Mouse (Mus musculus) heart, postnatal 4 days (tissue): Measurements from ENCODE around the gene Ppt2. TPM values are rescaled to one million over a fixed set of nuclear protein-coding genes. Genes with fewer than 3 reads are reported as not detected.

Source experiments
- DNase-seq: peaks from one replicate; pipeline ENCODE4 v3.0.0; 2021
- total RNA-seq, 2 experiments: library from RNA; stranded (reverse); gene quantifications; 2 replicates each; pipeline ENCODE4 v1.2.3; 2021

Gene Ppt2
- total RNA-seq, 2 experiments from 2014 or later = 37.8 to 41.8 TPM

DNA sequence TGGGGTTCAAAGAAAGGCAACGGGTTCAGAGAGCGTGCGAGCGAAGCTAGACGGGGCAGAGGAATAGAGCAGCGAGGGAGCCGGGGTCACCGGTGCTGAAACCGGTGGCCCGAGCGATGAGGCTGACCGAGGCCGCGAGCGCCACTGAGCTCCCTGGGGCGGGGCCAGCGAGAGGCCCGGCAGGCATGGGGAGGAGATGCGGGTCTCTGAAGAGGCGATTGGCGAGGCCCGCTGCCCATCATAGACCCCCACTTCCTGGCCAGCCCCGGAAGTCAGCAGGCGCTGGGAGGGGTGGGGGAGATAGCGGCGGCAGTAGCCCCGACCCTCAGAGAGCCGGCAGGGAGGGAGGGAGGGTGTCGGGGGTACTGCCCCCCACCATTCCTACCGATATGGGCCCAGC, 22.7 kb downstream of the Ppt2 start:
- DNase-seq = peak; percentile 98

GRCm38 (mm10) chr17:34604511-34605237, 23.6 kb downstream of the Ppt2 start:
- DNase-seq = no peak

- peak; percentile 99 for DNase-seq
These were observed 24.2 kb downstream of the Ppt2 start, which contains the start of gene Agpat1 for GRCm38 (mm10) chr17:34604061-34604508. Gene Agpat1 (plus strand): TSS chr17:34604262.

GRCm38 (mm10) chr17:34603375-34604060, 24.8 kb downstream of the Ppt2 start, which contains the start of gene Rnf5:
Gene Rnf5 (minus strand): TSS chr17:34603690.
- DNase-seq = peak; percentile 100

- no peak for DNase-seq
These were observed 26.5 kb downstream of the Ppt2 start for GRCm38 (mm10) chr17:34601796-34602195.

DNA sequence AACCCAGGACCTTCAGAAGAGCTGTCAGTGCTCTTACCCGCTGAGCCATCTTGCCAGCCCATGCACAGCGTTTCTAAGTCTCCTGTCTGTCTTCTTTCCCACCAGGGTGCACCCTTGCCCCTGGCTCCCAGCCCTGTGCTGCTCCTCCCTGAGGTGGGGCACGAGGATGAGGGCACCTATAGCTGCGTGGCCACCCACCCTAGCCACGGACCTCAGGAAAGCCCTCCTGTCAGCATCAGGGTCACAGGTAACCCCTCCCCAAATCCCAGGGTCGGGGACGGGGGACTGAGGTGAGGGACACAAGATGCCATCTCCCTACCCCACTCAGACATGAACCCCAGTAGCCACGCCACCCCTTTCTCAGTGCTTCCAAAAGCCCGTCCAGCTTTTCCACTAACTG, 28.4 kb downstream of the Ppt2 start:
- DNase-seq = no peak

DNA sequence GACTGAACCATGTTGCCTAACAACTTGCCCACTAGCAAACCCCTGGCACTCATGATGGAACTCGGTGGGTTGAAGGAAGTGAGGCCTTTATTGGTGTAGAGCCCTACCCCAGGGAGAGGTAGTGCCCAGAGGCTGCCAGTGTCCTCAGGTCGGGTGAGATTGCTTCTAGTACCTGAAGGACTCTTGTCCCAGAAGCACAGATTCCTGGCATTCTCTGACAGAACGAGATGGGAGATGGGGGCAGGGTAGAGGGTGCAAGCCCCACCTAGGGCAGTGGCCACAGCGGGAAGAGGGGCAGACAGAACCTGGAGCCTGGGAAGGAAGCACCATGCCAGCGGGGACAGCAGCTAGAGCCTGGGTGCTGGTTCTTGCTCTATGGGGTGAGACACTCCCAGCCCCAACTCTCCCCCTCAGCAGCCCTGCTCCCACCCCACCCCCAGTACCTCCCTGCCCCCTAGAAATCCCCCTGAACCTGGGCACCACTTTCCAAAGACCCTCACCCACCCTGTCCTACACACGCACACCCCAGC, 30.7 kb downstream of the Ppt2 start, which contains the start of gene Ager:
Ager (plus strand) TSS at position 297 of the 530 bp plus-strand sequence.
- DNase-seq = no peak

GRCm38 (mm10) chr17:34596098-34596497, 32.2 kb downstream of the Ppt2 start:
- DNase-seq = no peak

GRCm38 (mm10) chr17:34593752-34594525, 34.4 kb downstream of the Ppt2 start:
- no peak for DNase-seq

- DNase-seq = no peak
These were observed 35.4 kb downstream of the Ppt2 start for GRCm38 (mm10) chr17:34592581-34593549.

DNA sequence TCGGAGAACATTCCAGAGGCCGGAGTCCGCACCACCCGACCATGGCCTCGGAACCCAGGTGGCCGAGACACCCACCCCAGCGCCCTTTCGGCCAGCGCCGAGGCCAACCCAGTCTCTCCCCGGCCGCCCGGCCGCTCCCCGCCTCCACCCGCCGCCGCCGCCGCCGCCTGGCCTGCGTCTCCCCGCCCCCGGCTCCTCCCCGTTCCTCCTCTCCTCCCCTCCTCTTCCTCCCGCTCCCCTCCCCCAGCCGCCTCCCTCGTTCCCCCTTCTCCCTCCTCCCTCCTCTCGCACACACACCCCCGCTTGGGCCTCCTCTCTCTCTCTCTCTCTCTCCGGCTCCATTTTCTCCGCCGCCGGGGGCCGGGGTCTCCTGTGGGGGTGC, 36.3 kb downstream of the Ppt2 start:
- peak; percentile 95 for DNase-seq

GRCm38 (mm10) chr17:34591029-34591993, 37.0 kb downstream of the Ppt2 start, which contains the start of gene Pbx2:
Gene Pbx2 (plus strand): TSS chr17:34591266.
- DNase-seq = no peak

- DNase-seq = no peak
These were observed 37.9 kb downstream of the Ppt2 start for GRCm38 (mm10) chr17:34590154-34590987.

DNA sequence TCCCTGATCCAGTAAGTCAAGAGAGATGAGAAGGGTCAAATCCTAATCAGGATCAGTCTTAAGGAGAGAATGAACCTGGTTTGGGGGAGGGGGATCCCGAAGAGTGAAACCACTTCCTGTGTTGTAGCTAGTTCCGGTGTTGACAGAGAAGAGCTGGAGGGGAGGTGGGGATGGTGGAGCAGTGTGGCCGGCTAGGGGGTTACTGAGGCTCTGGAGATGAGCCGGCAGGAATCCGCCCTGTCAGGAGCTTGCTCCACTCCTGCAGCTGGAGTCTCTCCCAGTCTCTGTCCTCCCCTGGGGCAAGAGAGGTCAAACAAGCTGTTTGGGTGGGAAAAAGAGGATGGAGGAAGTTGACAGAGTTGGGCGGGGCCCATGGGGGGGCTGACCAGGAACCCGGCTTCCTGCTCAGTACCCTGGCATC, 38.6 kb downstream of the Ppt2 start, which contains the start of gene Gpsm3:
Gpsm3 (plus strand) TSS at position 126 of the 421 bp plus-strand sequence.
- peak; percentile 67 for DNase-seq

GRCm38 (mm10) chr17:34589206-34589605, 39.1 kb downstream of the Ppt2 start:
- DNase-seq = no peak

GRCm38 (mm10) chr17:34588767-34589166, 39.5 kb downstream of the Ppt2 start:
- no peak for DNase-seq

DNA sequence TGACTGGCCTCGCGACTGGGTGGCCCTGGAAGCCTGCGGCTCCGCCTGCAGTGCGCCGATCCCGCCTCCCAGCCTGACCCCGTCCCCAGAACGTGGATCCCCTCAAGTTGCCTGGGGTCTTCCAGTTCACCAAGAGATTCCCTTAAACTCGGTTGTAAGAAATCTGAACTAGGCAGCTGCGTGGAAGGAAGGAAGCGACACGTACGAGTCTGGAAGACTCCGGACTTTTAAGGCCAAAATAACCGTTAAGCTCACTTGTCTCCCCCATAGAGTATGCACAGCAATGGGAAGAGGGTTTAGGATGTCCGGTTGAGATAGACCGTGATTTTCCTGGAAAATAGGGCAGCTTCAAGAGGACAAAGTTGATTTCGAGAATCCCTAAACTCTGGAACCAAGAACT, 40.5 kb downstream of the Ppt2 start:
- DNase-seq = no peak

- peak; percentile 97 for DNase-seq
These were observed 40.9 kb downstream of the Ppt2 start for GRCm38 (mm10) chr17:34587423-34587811.
